Mouse (Mus musculus) forebrain, postnatal 0 days (tissue): ENCODE measurements around the gene Erich4. TPM values are rescaled to one million over a fixed set of nuclear protein-coding genes. Genes with fewer than 3 reads are reported as not detected.
A peak's percentile ranks its signal among the peaks of the same experiment; 100 is the strongest.

Source experiments
- ATAC-seq: fragments of 200-750 bp; cut with Nextera tagmentation; 2 replicates; pipeline ENCODE4 v1.8.0; 2017; ENCODE audit warnings: mild to moderate bottlenecking, moderate library complexity
- DNase-seq: peaks from one replicate; pipeline ENCODE4 v3.0.0-alpha.2; 2015
- H3K27ac ChIP-seq: fragments of 300-500 bp; sonication (generic); 2 replicates; pipeline ENCODE4 v1.5.1; 2014; ENCODE audit warnings: low read depth, mild to moderate bottlenecking, antibody characterized with exemption, low read length, moderate library complexity, mixed read lengths
- H3K27me3 ChIP-seq: fragments of 300-500 bp; sonication (generic); 2 replicates; pipeline ENCODE4 v1.6.1; 2014; ENCODE audit warnings: mild to moderate bottlenecking, low read length, mixed read lengths; ENCODE audit not compliant: insufficient read depth
- H3K36me3 ChIP-seq: fragments of 300-500 bp; sonication (generic); 2 replicates; pipeline ENCODE4 v1.6.1; 2014; ENCODE audit warnings: mild to moderate bottlenecking, moderate library complexity; ENCODE audit not compliant: insufficient read depth
- H3K4me1 ChIP-seq: fragments of 300-500 bp; sonication (generic); 2 replicates; pipeline ENCODE4 v1.6.1; 2014; ENCODE audit warnings: antibody characterized with exemption; ENCODE audit not compliant: insufficient read depth
- H3K4me2 ChIP-seq: fragments of 300-500 bp; sonication (generic); 2 replicates; pipeline ENCODE4 v1.6.1; 2014; ENCODE audit warnings: low read depth, mild to moderate bottlenecking, moderate library complexity
- H3K4me3 ChIP-seq: fragments of 300-500 bp; sonication (generic); 2 replicates; pipeline ENCODE4 v1.5.1; 2014; ENCODE audit warnings: low read depth, low read length, mixed read lengths
- H3K9ac ChIP-seq: fragments of 300-500 bp; sonication (generic); 2 replicates; pipeline ENCODE4 v1.6.1; 2014; ENCODE audit warnings: mild to moderate bottlenecking
- H3K9me3 ChIP-seq: fragments of 300-500 bp; sonication (generic); 2 replicates; pipeline ENCODE4 v1.6.1; 2016; ENCODE audit warnings: low read length
- CTCF ChIP-seq: sonication (generic); IDR thresholded peaks from 2 replicates; pipeline ENCODE4 v1.5.1; 2016; ENCODE audit warnings: antibody characterized with exemption, control low read depth, low read depth
- WGBS: fragments of 180-500 bp; shearing (Covaris S2); extraction: QIAGEN DNeasy Blood & Tissue Kit; methylation state at CpG from one replicate; pipeline ENCODE4 v1.1.7; 2014; 5-methylcytosine and 5-hydroxymethylcytosine counted together
- polyA plus RNA-seq: library from polyadenylated mRNA; unstranded; fragments of >200 nt; fragmentation: Nextera tagmentation; extraction: Ambion mirVana; gene quantifications from 2 replicates; pipeline ENCODE4 v1.2.1, GENCODE M21; 2015
- total RNA-seq: library from RNA; depleted of rRNA; stranded (reverse); fragments of >200 nt; gene quantifications from 2 replicates; pipeline ENCODE4 v1.2.3, GENCODE M21; 2014; rRNA removed

The Erich4 gene
- total RNA-seq, result not detected in 2 replicates
- not detected in 2 replicates for polyA plus RNA-seq

GRCm38 (mm10) chr7:25615706-25616011, at the start of gene Erich4:
TSS of gene Erich4 (minus strand) at chr7:25615892.
- DNase-seq, result no peak
- Histone ChIP-seq H3K27ac (no peak within 1 kb of the TSS), H3K4me1 (no peaks in the 10 kb centered on the region), H3K9ac (no peak within 1 kb of the TSS), H3K4me2 (no peak within 1 kb of the TSS), H3K4me3 (no peak within 1 kb of the TSS), H3K36me3 (no peaks in the 10 kb centered on the region), H3K9me3 (no peaks in the 10 kb centered on the region), H3K27me3 (no peaks in the 10 kb centered on the region)
- 80% methylated on average over 5 of the region's 5 CpGs for WGBS
- ATAC-seq, result no peak
- no peak for TF ChIP-seq CTCF

GRCm38 (mm10) chr7:25658657-25659472, 43.2 kb upstream of the Erich4 start, which contains the start of the genes Bckdha and Exosc5:
TSS of gene Bckdha (minus strand) at chr7:25658981.
TSS of gene Exosc5 (plus strand) at chr7:25659164.
- no peak for TF ChIP-seq CTCF
- DNase-seq, result peak; percentile 100
- under 1% methylated on average over 50 of the region's 50 CpGs for WGBS
- no peaks in the 10 kb centered on the region for H3K27me3 ChIP-seq
- ATAC-seq, result peak; percentile 99
- H3K27ac ChIP-seq, result peak within 1 kb of the TSS; percentile 70
- H3K9me3 ChIP-seq, result no peaks in the 10 kb centered on the region
- peaks cover 3% of the 10 kb centered on the region; the same call in 1 of the 2 replicates for H3K36me3 ChIP-seq
- peak within 1 kb of the TSS; percentile 70 for H3K4me3 ChIP-seq
- H3K4me2 ChIP-seq, result peak within 1 kb of the TSS; percentile 53
- H3K9ac ChIP-seq, result peak within 1 kb of the TSS; percentile 63
- peaks cover 9% of the 10 kb centered on the region for H3K4me1 ChIP-seq

DNA sequence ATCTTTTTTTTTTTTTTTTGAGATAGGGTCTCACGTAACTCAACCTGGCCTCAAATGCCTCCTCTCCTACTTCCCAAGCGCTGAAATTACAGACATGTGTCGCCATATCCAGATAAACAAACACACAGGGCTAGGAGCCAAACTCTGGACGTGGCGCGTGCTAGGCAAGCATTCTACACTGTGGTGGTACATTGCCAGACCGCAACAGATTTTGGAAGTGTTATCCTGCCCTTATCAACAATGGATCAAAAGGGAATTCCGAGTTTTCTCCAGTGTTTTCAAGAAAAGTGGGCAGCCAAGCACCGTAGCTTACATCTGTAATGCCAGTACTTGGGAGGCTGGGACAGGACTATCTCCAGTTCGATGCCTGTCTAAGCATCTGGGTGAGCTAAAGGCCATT, 42.1 kb upstream of the Erich4 start:
- Histone ChIP-seq H3K4me2 (peak overlapping the region; percentile 53), H3K9me3 (no peaks in the 10 kb centered on the region), H3K36me3 (peaks cover 3% of the 10 kb centered on the region; the same call in 1 of the 2 replicates), H3K4me1 (peaks cover 9% of the 10 kb centered on the region), H3K27me3 (no peaks in the 10 kb centered on the region), H3K4me3 (peak overlapping the region; percentile 70), H3K27ac (no peak overlapping the region), H3K9ac (peak overlapping the region; percentile 63)
- 30% methylated on average over 10 of the region's 10 CpGs for WGBS
- ATAC-seq, result no peak
- TF ChIP-seq CTCF, result no peak
- DNase-seq, result no peak

GRCm38 (mm10) chr7:25655601-25656428, 40.1 kb upstream of the Erich4 start:
- Histone ChIP-seq H3K4me2 (no peak overlapping the region), H3K27me3 (no peaks in the 10 kb centered on the region), H3K9me3 (no peaks in the 10 kb centered on the region), H3K4me3 (no peak overlapping the region), H3K4me1 (peaks cover 9% of the 10 kb centered on the region), H3K9ac (no peak overlapping the region), H3K36me3 (peaks cover 3% of the 10 kb centered on the region; the same call in 1 of the 2 replicates), H3K27ac (no peak overlapping the region)
- no peak for TF ChIP-seq CTCF
- DNase-seq (no peak), ATAC-seq (no peak)
- 76% methylated on average over 11 of the region's 11 CpGs for WGBS

DNA sequence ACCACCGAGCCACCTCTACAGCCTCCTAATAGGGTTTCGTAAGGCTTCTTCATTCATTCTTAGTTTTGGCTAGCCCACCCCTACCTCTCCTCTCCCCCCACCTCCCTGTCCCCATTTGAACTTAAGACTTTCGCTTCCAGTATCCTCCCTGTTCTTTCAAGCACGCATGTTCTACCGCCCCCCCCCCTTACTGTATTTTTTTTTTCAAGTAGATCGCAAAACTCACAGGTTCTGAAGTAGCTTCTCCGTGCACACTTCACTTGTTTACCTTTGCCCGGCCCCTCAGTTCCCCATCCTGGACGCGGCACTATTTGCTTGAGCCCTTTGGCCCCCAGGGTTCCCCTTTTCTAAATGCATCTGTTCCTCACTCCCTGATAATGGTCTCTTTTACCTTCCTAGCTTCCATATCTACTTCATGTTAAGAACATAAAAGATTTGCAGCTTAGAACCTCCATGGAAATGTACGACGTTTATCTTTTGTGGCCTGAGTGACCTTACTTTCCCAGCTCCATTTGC, 36.6 kb upstream of the Erich4 start:
- ATAC-seq (no peak), DNase-seq (no peak)
- 96% methylated on average over 12 of the region's 12 CpGs for WGBS
- Histone ChIP-seq H3K27me3 (no peaks in the 10 kb centered on the region), H3K4me3 (no peak overlapping the region), H3K9ac (no peak overlapping the region), H3K4me2 (no peak overlapping the region), H3K9me3 (no peaks in the 10 kb centered on the region), H3K4me1 (no peaks in the 10 kb centered on the region), H3K36me3 (peaks cover 3% of the 10 kb centered on the region; the same call in 1 of the 2 replicates), H3K27ac (no peak overlapping the region)
- no peak for TF ChIP-seq CTCF

DNA sequence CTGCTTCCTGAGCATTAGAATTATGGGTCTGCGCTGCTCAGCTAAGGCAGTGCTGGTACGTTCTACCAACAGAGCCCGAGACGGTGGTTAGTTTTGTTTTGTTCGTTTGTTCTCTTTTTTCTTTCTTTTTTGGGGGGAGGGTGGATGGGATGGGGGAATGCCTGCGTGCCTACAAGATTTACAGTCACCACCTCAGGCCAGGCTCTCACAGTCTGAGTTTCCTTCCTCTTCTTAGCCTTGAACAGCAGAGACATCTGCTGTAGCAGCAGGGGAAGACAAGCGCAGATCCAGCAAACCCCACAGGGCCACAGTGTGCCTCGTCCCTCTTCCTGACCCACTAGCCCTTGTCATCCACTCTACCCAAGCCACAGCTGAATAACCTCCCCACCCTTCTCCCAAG, 35.6 kb upstream of the Erich4 start:
- ATAC-seq, result no peak
- H3K4me2 ChIP-seq, result no peak overlapping the region
- H3K9me3 ChIP-seq, result no peaks in the 10 kb centered on the region
- DNase-seq, result no peak
- no peak overlapping the region for H3K4me3 ChIP-seq
- no peak overlapping the region for H3K9ac ChIP-seq
- no peak for TF ChIP-seq CTCF
- H3K4me1 ChIP-seq, result no peaks in the 10 kb centered on the region
- H3K27me3 ChIP-seq, result no peaks in the 10 kb centered on the region
- H3K27ac ChIP-seq, result no peak overlapping the region
- H3K36me3 ChIP-seq, result peaks cover 3% of the 10 kb centered on the region; the same call in 1 of the 2 replicates
- WGBS, result 92% methylated on average over 8 of the region's 8 CpGs
